Mouse (Mus musculus): ENCODE results near the gene Ikzf3. TPM values are rescaled to one million over a fixed set of nuclear protein-coding genes. Genes with fewer than 3 reads are reported as not detected.

Ikzf3 gene
- polyA plus RNA-seq, 1 experiment from 2014 or later, result not detected

DNA sequence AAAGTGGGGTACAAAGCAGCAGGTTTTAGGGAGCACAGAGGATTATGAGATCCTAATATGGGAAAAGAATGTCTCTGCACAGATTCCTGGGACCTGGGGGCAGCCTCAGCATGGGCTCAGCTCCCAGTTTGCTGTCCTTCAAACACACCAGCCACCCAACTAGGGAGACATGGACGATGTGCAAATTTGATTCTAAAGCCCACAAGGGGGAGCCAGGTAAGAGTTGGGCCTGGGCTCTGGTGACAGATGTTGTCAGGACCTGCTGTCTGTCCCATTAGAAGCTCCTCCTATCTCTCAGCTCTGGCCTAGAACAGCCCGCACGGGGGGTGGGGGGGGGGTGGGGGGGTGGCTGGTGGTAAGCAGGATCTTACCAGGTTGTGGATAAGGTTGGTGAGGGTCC lies 37.7 kb upstream of the Ikzf3 start:
- H3K27ac ChIP-seq, result no peak overlapping the region
- WGBS, result 27% methylated on average over 3 of the region's 3 CpGs
- DNase-seq (ENCODE audit: low spot score), result no peak
- H3K27me3 ChIP-seq (ENCODE audit: low read depth, poor library complexity, severe bottlenecking), result no peaks in the 10 kb centered on the region
- peaks cover 50% of the 10 kb centered on the region for H3K36me3 ChIP-seq
- no peaks in the 10 kb centered on the region for H3K9me3 ChIP-seq (replicated peaks)
- no peak overlapping the region; the same call in 1 of the 2 replicates for H3K4me3 ChIP-seq
- H3K4me1 ChIP-seq, result peaks cover 35% of the 10 kb centered on the region

DNA sequence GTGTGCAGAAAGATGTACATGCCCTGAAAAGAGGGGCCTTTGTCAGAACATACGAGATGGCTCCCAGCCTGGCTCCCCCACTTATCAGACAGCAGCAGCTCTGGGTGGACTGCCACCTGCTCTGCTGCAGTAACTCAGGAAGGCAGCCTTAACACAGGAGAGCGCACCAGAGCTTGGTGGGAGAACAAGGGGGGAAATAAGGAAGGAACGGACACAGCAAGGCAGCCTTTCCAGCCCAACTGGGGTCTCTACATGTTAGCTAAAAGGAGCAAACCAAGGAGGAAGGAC lies 37.4 kb upstream of the Ikzf3 start:
- 87% methylated on average over 3 of the region's 3 CpGs for WGBS
- DNase-seq (ENCODE audit: low spot score), result no peak

DNA sequence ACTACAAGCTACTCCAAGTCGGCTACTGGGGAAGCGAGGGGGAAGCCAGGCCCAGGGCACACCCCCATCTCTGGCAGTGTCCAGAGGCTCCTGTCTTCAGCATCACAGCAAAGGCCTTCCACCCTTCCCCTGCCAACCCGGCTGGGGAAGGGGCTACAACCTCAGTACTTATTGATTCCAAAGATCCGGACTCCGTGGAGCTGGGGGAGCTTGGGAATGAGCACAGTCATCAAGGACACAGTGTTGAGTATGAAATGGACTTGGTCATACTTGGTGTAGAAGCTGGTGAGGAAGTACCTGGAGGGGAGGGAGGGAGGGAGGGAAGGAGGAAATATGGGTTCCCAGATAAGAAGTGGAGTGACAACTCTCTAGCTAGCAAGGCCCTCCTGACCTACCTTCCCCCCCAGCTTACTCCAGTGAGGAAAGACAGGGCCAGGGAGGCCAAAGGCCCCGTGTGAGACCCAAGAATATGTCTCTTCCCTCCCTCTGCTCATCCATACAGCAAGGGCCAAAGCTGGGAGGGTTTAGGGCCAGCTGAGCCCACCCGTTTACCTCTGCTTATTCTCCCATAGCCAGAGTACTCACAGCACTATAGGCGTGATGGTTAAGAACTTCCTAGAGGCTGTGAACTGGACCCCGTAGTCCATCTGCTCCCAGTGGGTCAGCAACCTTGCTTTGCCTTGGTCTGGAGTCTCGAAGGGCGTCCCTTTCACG lies 36.9 kb upstream of the Ikzf3 start:
- Histone ChIP-seq H3K4me1 (peaks cover 27% of the 10 kb centered on the region), H3K9me3 (replicated peaks) (no peaks in the 10 kb centered on the region), H3K36me3 (peaks cover 50% of the 10 kb centered on the region), H3K27me3 (ENCODE audit: low read depth, poor library complexity, severe bottlenecking) (no peaks in the 10 kb centered on the region), H3K27ac (0 out of 2 replicates have a peak overlapping the region, but pooled peaks have one; percentile 19), H3K4me3 (no peak overlapping the region; the same call in 1 of the 2 replicates)
- no peak for DNase-seq (ENCODE audit: low spot score)
- WGBS, result 92% methylated on average over 12 of the region's 12 CpGs

More for the DNA sequence above, 37.4 kb upstream of the Ikzf3 start:
- no peaks in the 10 kb centered on the region for H3K9me3 ChIP-seq (replicated peaks)
- H3K27ac ChIP-seq, result no peak overlapping the region
- H3K36me3 ChIP-seq, result peaks cover 50% of the 10 kb centered on the region
- no peak overlapping the region; the same call in 1 of the 2 replicates for H3K4me3 ChIP-seq
- peaks cover 32% of the 10 kb centered on the region for H3K4me1 ChIP-seq
- H3K27me3 ChIP-seq (ENCODE audit: low read depth, poor library complexity, severe bottlenecking), result no peaks in the 10 kb centered on the region

DNA sequence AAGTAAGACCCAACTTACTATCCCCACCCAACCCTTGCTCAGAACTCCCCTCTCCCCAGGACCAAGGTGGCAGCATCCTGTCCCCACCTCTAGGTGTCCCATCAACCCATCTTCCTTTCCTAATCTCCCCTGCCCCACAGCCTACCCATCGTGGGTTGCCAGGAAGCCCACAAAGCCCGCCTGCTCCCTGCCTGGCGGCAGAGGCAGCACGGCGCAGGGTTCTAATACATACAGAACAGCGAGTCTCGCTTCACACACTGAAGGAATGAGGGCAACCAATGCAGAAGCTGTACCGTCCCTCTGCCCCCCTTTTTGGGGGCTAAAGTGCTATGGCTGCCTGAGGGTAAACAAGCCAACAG lies 36.2 kb upstream of the Ikzf3 start:
- Histone ChIP-seq H3K27me3 (ENCODE audit: low read depth, poor library complexity, severe bottlenecking) (no peaks in the 10 kb centered on the region), H3K27ac (no peak overlapping the region), H3K36me3 (peaks cover 50% of the 10 kb centered on the region), H3K9me3 (replicated peaks) (no peaks in the 10 kb centered on the region), H3K4me1 (peaks cover 22% of the 10 kb centered on the region), H3K4me3 (no peak overlapping the region)
- no peak for DNase-seq (ENCODE audit: low spot score)
- WGBS, result 87% methylated on average over 8 of the region's 8 CpGs

DNA sequence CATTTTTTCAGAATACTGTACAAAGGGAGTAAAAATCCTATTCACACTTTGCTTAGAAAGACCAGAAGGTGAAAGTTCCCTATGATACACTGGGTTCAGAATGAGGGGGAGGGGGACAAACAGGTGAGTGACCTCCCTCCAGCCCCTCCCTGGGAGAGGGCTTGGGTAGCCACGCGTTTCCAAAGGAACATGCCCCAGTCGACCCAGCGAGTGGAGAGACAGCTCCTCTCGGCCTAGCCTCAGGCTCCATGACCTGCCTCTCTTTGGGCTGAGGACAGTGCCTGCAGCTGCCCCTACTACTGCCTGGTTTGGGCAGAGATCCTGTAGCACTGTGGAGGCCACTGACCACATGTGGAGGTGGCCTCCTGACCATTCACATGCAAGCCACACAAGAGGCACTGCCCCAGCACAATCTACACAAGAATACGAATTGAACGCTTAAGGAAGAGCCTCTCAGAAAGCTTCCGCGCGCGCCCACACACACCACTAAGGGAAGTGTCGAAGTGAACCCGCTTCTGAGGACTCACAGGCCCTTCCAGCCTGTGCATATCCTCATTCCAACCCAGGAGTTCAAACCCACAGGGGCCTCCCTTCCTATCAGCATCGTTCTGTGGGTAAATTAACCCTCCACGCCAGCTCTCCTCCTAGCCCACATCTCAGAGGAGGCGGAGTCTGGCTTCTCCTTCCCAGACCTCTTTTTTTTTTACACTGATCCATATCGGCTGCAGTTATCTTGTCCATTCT lies 35.6 kb upstream of the Ikzf3 start:
- Histone ChIP-seq H3K36me3 (peaks cover 50% of the 10 kb centered on the region), H3K4me3 (no peak overlapping the region), H3K27me3 (ENCODE audit: low read depth, poor library complexity, severe bottlenecking) (no peaks in the 10 kb centered on the region), H3K4me1 (peaks cover 21% of the 10 kb centered on the region), H3K27ac (no peak overlapping the region), H3K9me3 (replicated peaks) (no peaks in the 10 kb centered on the region)
- 77% methylated on average over 17 of the region's 17 CpGs for WGBS
- DNase-seq (ENCODE audit: low spot score), result no peak

DNA sequence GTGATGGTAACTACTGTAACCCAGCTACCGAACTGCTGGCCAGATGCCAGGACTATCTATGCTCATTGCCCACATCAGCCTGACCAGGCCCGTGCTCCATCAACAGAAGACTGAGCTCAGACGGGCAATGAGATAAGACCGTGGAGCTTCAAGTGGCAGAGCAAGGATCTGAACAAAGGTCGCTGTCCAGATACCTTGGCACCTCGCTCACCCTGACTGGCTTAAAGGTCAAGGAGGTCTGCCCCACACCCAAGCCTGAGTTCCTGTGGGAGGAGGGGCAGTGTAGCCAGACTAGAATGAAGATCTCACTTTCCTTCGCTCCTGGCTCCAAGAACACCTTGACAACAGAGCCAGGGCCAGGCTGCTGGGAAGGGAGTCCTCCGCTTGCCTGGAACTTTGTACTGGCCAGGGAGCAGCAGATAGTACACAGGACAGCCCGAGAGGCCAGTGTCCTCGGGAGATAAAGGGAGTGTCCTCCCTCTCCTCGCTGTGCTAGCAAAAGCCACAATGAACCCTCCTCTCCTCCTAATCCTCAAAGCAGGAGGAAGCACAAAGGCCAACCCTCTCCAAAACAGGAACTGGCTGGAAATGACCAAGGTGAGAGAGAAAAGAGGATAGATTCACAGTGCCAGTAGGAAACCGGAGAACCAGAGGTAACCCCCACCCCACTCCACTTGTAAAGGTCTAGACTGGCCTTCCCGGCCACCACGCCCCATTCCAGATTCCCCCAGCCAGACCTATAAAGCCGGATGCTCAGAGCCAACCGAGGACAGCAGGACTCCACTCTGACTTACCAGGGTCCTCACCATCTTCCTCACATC lies 34.7 kb upstream of the Ikzf3 start:
- Histone ChIP-seq H3K4me3 (no peak overlapping the region), H3K36me3 (peaks cover 50% of the 10 kb centered on the region), H3K9me3 (replicated peaks) (no peaks in the 10 kb centered on the region), H3K27ac (no peak overlapping the region), H3K27me3 (ENCODE audit: low read depth, poor library complexity, severe bottlenecking) (no peaks in the 10 kb centered on the region), H3K4me1 (peaks cover 11% of the 10 kb centered on the region)
- 86% methylated on average over 16 of the region's 16 CpGs for WGBS
- DNase-seq (ENCODE audit: low spot score), result no peak

DNA sequence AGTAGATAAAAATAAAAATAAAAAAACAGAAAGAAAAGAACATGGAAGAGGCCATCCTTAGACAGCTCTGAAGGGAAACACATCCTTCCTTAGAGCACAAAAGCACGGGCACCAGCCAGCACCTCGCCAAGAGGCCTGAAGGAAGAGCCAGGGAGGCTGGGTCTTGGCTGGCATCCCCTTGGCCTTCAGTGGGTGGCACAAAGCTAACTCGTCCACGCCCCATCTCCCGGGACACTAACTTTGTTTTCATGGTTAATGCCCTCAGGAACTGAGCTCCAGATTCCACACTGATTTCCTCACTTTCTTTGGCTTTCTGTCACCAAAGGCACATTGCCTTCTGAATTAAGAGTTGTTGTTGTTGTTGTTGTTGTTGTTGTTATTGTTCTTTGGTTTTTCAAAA lies 31.9 kb upstream of the Ikzf3 start:
- Histone ChIP-seq H3K36me3 (peaks cover 30% of the 10 kb centered on the region), H3K4me1 (no peaks in the 10 kb centered on the region), H3K9me3 (replicated peaks) (no peaks in the 10 kb centered on the region), H3K27me3 (ENCODE audit: low read depth, poor library complexity, severe bottlenecking) (no peaks in the 10 kb centered on the region), H3K4me3 (no peak overlapping the region), H3K27ac (no peak overlapping the region)
- DNase-seq (ENCODE audit: low spot score), result no peak
- 87% methylated on average over 5 of the region's 5 CpGs for WGBS

DNA sequence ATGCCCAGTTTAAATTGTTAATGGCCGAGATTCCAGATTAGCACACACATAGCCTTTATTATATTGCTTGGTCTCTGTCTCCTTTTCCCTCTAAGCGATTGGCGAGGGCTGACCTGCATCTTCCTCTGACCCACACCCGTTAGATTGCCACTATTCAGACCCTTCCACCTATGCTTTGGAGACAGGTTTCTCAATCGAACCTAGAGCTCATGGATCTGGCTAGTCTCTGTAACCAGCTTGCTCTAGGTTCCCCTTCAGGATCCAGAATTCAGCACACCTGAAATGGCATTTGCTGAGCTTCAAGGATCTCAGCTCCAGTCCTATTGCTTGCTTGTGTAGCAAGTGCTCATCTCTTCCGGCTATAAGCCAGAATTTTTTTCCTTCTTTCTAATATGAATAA lies 23.6 kb upstream of the Ikzf3 start:
- H3K4me1 ChIP-seq, result no peaks in the 10 kb centered on the region
- no peak overlapping the region for H3K27ac ChIP-seq
- no peaks in the 10 kb centered on the region for H3K36me3 ChIP-seq
- 84% methylated on average over 6 of the region's 6 CpGs for WGBS
- H3K27me3 ChIP-seq (ENCODE audit: low read depth, poor library complexity, severe bottlenecking), result no peaks in the 10 kb centered on the region
- no peak for DNase-seq (ENCODE audit: low spot score)
- H3K9me3 ChIP-seq (replicated peaks), result no peaks in the 10 kb centered on the region
- no peak overlapping the region for H3K4me3 ChIP-seq

DNA sequence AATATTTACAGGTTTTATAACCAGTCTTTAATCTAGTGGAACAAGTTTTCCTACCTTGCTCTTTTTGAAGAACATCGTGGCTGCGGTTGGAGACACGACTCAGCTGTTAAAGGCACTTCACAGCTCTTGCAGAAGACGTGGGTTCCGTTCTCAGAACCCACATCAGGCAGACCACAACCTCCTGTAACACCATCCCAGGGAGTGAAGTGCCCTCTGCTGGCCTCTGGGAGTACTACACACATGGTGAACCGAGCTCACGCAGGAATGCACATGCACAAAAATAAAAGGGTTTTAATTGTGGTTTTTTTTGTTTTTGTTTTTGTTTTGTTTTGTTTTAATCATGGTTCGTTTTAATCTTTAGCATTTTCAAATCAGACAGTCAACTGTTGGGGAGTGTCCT lies 22.5 kb upstream of the Ikzf3 start:
- Histone ChIP-seq H3K9me3 (replicated peaks) (no peaks in the 10 kb centered on the region), H3K4me1 (no peaks in the 10 kb centered on the region), H3K27me3 (ENCODE audit: low read depth, poor library complexity, severe bottlenecking) (no peaks in the 10 kb centered on the region), H3K4me3 (no peak overlapping the region), H3K36me3 (no peaks in the 10 kb centered on the region), H3K27ac (no peak overlapping the region)
- DNase-seq (ENCODE audit: low spot score), result no peak
- 86% methylated on average over 8 of the region's 8 CpGs for WGBS

DNA sequence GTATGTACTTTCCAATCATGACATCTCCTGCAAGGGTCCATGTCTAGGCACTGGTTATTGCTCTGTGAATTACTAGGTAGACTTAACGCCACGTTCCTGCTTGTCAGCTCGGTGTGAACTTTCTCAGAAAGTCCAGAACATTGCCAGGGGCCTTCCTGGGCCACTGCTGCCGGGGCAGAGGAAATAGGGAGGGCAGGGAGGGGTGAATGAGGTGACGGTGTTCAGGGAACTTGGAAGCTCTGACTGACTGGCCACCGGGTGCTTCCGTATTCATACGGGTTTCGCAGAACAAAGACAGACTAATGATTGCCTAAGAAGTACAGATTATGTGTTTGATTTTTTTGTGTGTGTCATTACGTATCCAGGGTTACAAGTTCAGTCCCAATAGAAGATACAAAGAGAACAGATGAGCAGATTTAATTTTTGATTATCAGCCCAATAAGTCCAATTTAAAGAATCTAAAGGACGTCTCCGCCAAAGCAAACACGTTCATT lies 18.1 kb upstream of the Ikzf3 start:
- Histone ChIP-seq H3K27me3 (ENCODE audit: low read depth, poor library complexity, severe bottlenecking) (peaks cover 5% of the 10 kb centered on the region; the same call in 1 of the 2 replicates), H3K9me3 (replicated peaks) (no peaks in the 10 kb centered on the region), H3K36me3 (no peaks in the 10 kb centered on the region), H3K4me1 (peaks cover 19% of the 10 kb centered on the region), H3K4me3 (no peak overlapping the region), H3K27ac (no peak overlapping the region)
- DNase-seq (ENCODE audit: low spot score), result no peak
- 71% methylated on average over 13 of the region's 13 CpGs for WGBS

DNA sequence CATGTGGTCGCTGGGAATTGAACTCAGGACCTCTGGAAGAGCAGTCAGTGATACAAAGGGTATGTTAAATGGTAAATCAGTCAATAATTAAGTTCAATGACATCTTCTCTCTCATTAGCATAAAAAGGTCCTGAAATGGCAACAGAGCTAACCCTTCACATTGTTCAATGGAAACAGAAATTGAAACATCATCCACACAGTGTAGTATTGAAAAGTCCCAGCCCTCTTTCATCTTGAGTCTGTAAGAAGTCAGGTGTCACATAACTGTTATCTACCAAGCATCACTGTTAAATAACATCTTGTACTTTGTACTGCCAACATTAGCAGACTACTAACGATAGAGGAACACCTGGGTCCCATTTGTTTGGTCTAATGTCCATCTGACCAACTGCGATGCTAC lies 17.2 kb upstream of the Ikzf3 start:
- no peaks in the 10 kb centered on the region for H3K36me3 ChIP-seq
- 78% methylated on average over 3 of the region's 3 CpGs for WGBS
- DNase-seq (ENCODE audit: low spot score), result no peak

DNA sequence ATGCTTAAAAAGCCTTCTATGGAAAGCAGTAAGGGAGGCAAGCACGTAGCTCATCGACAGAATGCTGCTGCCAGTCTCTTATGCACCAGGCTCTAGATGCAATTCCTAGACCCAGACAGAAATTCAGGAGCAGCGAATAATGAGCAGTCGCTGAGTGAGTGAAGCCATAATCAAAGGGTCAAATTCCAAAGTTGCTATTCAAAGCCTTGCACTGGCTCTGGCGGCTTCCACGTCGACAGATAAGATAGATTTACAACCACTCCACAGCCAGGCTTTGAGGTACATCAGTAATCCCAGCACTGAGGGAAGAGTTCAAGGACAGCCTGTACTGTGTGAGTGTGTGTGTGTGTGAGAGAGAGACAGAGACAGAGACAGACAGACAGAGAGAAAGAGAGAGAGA lies 15.1 kb upstream of the Ikzf3 start:
- H3K4me1 ChIP-seq, result peaks cover 19% of the 10 kb centered on the region
- H3K27me3 ChIP-seq (ENCODE audit: low read depth, poor library complexity, severe bottlenecking), result peaks cover 5% of the 10 kb centered on the region; the same call in 1 of the 2 replicates
- no peak for DNase-seq (ENCODE audit: low spot score)
- H3K36me3 ChIP-seq, result no peaks in the 10 kb centered on the region
- H3K27ac ChIP-seq, result no peak overlapping the region
- no peaks in the 10 kb centered on the region for H3K9me3 ChIP-seq (replicated peaks)
- H3K4me3 ChIP-seq, result no peak overlapping the region
- 25% methylated on average over 7 of the region's 7 CpGs for WGBS

More for the DNA sequence above, 17.2 kb upstream of the Ikzf3 start:
- H3K27me3 ChIP-seq (ENCODE audit: low read depth, poor library complexity, severe bottlenecking), result peaks cover 5% of the 10 kb centered on the region; the same call in 1 of the 2 replicates
- peaks cover 19% of the 10 kb centered on the region for H3K4me1 ChIP-seq
- no peaks in the 10 kb centered on the region for H3K9me3 ChIP-seq (replicated peaks)
- no peak overlapping the region for H3K27ac ChIP-seq
- H3K4me3 ChIP-seq, result no peak overlapping the region
